Mouse (Mus musculus) spleen, adult 2 months (tissue): Measurements from ENCODE around the gene Ankrd13c. TPM values are rescaled to one million over a fixed set of nuclear protein-coding genes. Genes with fewer than 3 reads are reported as not detected.
A peak's percentile ranks its signal among the peaks of the same experiment; 100 is the strongest.

ENCODE experiments used
- DNase-seq, 2 experiments: peaks; one replicate each; pipeline versions ENCODE4 v3.0.0 to v3.0.0-alpha.2; 2012 to 2021; ENCODE audit warnings: low spot score in 2 of 2, low read depth in 1 of 2
- H3K27ac ChIP-seq: fragments of 200-500 bp; 2 replicates; pipeline ENCODE4 v1.5.1; 2012; ENCODE audit warnings: low read length, inconsistent platforms; ENCODE audit not compliant: insufficient read depth
- H3K27me3 ChIP-seq: fragments of 200-500 bp; 2 replicates; pipeline ENCODE4 v1.6.1; 2012; ENCODE audit warnings: mild to moderate bottlenecking, moderate library complexity, low read length, inconsistent platforms; ENCODE audit not compliant: control insufficient read depth, insufficient read depth
- H3K36me3 ChIP-seq: fragments of 200-500 bp; 2 replicates; pipeline ENCODE4 v1.6.1; 2012; ENCODE audit warnings: mild to moderate bottlenecking, low read length, inconsistent platforms; ENCODE audit not compliant: control insufficient read depth, insufficient read depth
- H3K4me1 ChIP-seq: fragments of 200-500 bp; 2 replicates; pipeline ENCODE4 v1.6.1; 2011; ENCODE audit warnings: inconsistent platforms; ENCODE audit not compliant: control insufficient read depth, insufficient read depth, insufficient read length
- H3K4me3 ChIP-seq: fragments of 200-500 bp; 2 replicates; pipeline ENCODE4 v1.5.1; 2011; ENCODE audit warnings: mild to moderate bottlenecking, inconsistent platforms; ENCODE audit not compliant: insufficient read depth, insufficient read length; ENCODE audit errors: extremely low read depth
- CTCF ChIP-seq: fragments of 200-500 bp; IDR thresholded peaks from 2 replicates; pipeline ENCODE4 v1.5.1; 2011; ENCODE audit warnings: mild to moderate bottlenecking, inconsistent platforms; ENCODE audit not compliant: insufficient read depth, insufficient read length, insufficient replicate concordance; ENCODE audit errors: extremely low read depth
- POLR2A ChIP-seq: fragments of 200-500 bp; IDR thresholded peaks from 2 replicates; pipeline ENCODE4 v1.6.1; 2011; ENCODE audit warnings: low read depth, low read length, inconsistent platforms
- WGBS: fragments of 180-500 bp; shearing (Covaris S2); methylation state at CpG from one replicate; pipeline ENCODE4 v1.1.7; 2018; 5-methylcytosine and 5-hydroxymethylcytosine counted together
- polyA plus RNA-seq: library from polyadenylated mRNA; depleted of rRNA; stranded (reverse); fragments of >200 nt; gene quantifications from 2 replicates; pipeline ENCODE4 v1.2.3, GENCODE M21; 2012

Gene Ankrd13c
- polyA plus RNA-seq, 1 experiment, result 9.3 TPM

DNA sequence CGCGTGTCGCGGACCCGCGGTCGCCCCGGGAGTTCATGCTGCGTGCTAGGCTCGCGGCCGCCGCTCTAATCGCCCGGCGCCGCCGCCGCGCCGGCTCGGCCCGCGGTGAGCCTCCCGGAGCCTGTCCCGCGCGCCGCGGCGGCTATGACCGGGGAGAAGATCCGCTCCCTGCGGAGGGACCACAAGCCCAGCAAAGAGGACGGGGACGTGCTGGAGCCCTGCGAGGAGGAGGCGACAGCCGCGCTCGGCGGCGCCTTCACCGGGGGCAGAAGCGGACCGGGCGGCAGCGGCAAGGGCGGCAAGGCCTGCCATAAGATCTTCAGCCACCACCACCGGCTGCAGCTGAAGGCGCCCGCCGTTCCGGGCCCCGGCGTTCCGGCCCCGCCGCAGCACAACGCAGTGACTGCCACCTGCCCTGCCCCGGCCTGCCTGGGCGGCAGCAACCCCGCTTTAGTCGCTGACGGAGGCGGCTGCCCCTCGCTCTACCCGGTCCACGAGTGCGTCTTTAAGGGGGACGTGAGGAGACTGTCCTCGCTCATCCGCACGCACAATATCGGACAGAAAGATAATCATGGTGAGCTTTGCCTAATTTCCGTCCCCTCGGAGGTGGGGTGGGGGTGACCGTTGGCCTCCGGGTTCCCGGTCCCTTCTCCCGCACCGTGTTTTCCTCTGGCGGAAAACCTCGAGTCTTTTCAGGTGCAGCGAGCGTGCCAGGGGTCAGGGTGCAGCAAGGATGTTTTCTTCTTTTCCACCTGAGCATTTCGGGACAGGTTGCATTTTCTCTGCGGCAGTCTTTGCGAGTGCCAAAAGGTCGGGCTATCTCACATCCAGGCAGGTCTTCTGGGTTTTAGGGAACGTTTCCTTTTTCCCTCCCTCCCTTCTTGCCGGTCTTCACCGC lies 593 bp downstream of the Ankrd13c start:
- H3K27ac ChIP-seq, result peak overlapping the region; percentile 100
- peaks cover 5% of the 10 kb centered on the region for H3K4me1 ChIP-seq
- no peak for TF ChIP-seq CTCF
- TF ChIP-seq POLR2A, result no peak
- WGBS, result under 1% methylated on average over 92 of the region's 93 CpGs
- no peaks in the 10 kb centered on the region for H3K36me3 ChIP-seq
- H3K4me3 ChIP-seq, result peak overlapping the region; percentile 89
- DNase-seq, result peak in 1 of 2 experiments; percentile 20
- H3K27me3 ChIP-seq, result no peaks in the 10 kb centered on the region; the same call in 1 of the 2 replicates

DNA sequence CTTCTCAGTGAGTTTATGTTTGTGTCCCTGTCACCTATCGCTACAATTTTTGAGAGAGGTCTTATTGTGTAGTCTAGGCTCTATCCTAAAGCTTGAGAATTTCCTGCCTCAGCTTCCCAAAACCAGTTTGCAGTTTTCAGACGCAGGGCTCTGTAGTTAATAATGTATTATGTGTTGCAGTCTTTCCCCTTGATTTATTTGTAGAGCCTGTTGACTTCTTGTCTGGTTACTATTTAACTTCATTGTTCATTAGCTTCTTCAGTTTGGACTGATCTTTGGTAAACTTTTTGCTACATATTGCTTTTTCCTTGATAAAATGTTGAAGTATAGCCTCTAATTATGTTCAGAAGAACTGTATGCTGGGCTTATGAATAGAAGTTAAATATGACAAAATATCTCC lies 5.7 kb downstream of the Ankrd13c start:
- 97% methylated on average over 2 of the region's 2 CpGs for WGBS
- no peaks in the 10 kb centered on the region for H3K36me3 ChIP-seq
- H3K4me1 ChIP-seq, result peaks cover 5% of the 10 kb centered on the region
- TF ChIP-seq POLR2A (no peak), CTCF (no peak)
- H3K4me3 ChIP-seq, result no peak overlapping the region
- DNase-seq, result no peak
- no peaks in the 10 kb centered on the region for H3K27me3 ChIP-seq
- no peak overlapping the region for H3K27ac ChIP-seq

DNA sequence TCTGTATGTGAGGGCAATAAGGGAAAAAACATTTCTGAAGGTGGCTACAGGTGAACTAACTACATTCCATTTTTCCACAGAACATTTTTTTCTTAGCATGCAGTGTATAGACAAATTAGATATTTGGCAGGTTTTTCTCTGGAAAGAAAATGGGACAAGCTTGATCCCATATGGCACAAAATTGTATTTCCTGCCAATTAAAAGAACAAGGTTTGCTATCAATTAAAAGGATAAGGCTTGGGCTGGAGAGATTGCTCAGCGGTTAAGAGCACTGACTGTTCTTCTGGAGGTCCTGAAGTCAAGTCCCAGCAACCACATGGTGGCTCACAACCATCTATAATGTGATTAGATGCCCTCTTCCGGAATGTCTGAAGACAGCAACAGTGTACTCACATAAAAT lies 8.4 kb downstream of the Ankrd13c start:
- no peaks in the 10 kb centered on the region for H3K4me1 ChIP-seq
- no peaks in the 10 kb centered on the region for H3K36me3 ChIP-seq
- WGBS, result 86% methylated on average over 2 of the region's 2 CpGs
- no peak for DNase-seq
- no peak overlapping the region for H3K27ac ChIP-seq
- H3K4me3 ChIP-seq, result no peak overlapping the region
- no peak for TF ChIP-seq POLR2A
- no peak for TF ChIP-seq CTCF
- no peaks in the 10 kb centered on the region for H3K27me3 ChIP-seq

DNA sequence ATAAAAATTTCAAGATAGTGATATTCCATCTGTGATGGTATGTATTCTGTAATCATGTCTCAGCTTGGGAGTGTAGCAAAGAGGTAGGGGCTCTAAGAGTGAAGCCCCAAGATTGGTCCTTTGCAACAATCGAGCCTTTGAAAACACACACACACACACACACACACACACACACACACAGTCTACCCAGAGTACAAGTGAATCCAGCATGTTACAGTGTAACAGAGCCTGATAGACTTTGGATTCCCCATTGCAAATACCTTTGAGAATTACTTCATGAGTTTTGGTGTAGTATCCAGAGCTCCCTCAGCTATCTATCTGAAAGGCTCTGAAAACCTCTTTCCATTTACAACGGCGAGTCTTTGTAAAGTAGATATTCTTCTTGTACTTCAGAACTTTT lies 9.2 kb downstream of the Ankrd13c start:
- TF ChIP-seq CTCF (no peak), POLR2A (no peak)
- DNase-seq, result no peak
- H3K27me3 ChIP-seq, result no peaks in the 10 kb centered on the region
- H3K36me3 ChIP-seq, result no peaks in the 10 kb centered on the region
- no peak overlapping the region for H3K4me3 ChIP-seq
- WGBS, result 94% methylated on average over 3 of the region's 3 CpGs
- H3K27ac ChIP-seq, result no peak overlapping the region
- no peaks in the 10 kb centered on the region for H3K4me1 ChIP-seq

DNA sequence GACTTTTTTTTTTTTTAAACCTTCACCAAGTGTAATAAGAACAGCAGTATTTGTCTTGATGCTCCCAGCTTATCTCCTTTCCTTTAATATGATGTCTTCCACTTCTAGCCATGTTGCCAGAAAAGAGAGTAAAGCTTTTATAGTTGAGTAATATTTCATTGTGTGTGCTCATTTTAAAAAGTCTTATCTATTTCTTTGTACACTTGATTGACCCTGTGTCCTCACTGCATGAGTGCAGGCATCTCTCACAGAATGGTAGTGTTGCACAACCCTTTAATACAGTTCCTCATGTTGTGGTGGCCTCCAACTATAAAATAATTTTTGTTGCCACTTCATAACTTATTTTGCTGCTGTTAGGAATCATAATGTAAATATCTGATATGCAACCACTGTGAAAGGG lies 10.3 kb downstream of the Ankrd13c start:
- Histone ChIP-seq H3K27me3 (no peaks in the 10 kb centered on the region), H3K4me1 (no peaks in the 10 kb centered on the region), H3K4me3 (no peak overlapping the region), H3K27ac (no peak overlapping the region), H3K36me3 (peaks cover 3% of the 10 kb centered on the region; the same call in 1 of the 2 replicates)
- TF ChIP-seq POLR2A (no peak), CTCF (no peak)
- DNase-seq, result no peak

DNA sequence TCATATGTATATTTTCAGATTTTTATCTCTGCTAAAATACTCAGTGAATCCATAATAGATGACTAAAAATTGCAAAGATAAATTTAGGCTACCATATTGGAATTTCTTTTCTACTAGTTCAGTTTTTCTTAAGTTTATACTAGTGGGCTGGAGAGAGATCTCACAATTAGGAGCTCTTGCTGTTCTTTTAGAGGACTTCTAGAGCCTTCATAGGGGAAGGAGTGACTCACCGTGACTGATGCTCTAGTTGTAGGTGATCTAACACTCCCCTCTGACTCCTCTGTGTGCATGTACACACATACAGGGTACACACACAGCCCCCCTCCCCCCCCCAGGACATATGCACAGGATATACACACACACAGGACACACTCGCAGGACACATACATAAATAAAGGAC lies 24.1 kb downstream of the Ankrd13c start:
- no peak for DNase-seq
- Histone ChIP-seq H3K4me3 (no peak overlapping the region), H3K27me3 (no peaks in the 10 kb centered on the region), H3K4me1 (no peaks in the 10 kb centered on the region), H3K27ac (no peak overlapping the region), H3K36me3 (peaks cover 3% of the 10 kb centered on the region; the same call in 1 of the 2 replicates)
- WGBS, result 90% methylated on average over 2 of the region's 2 CpGs
- TF ChIP-seq CTCF (no peak), POLR2A (no peak)

DNA sequence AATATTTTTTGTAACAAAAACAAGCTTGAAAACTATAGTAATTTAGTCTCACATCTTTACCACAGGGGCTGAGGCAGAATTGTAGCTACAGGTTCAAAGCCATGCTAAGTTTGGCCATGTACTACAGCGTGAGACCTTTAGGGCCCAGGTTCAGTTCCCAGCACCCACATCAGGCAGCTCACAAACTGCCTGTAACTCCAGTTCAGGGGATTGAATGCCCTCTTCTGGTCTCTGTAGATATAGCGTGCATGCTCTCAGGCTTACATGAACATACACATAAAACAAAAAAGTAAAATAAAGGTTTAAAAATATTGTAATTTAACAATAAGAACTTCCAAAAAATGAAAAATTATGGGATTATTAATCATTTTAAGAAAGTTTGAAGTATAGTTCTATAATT lies 26.2 kb downstream of the Ankrd13c start:
- DNase-seq, result no peak
- Histone ChIP-seq H3K27ac (no peak overlapping the region), H3K4me1 (no peaks in the 10 kb centered on the region), H3K4me3 (no peak overlapping the region), H3K36me3 (peaks cover 3% of the 10 kb centered on the region; the same call in 1 of the 2 replicates), H3K27me3 (no peaks in the 10 kb centered on the region)
- WGBS, result 97% methylated on average over 2 of the region's 2 CpGs
- TF ChIP-seq CTCF (no peak), POLR2A (no peak)
